Mouse (Mus musculus) cerebellum, postnatal 36 days (tissue): ENCODE data around the gene Arf3.
A peak's percentile ranks its signal among the peaks of the same experiment; 100 is the strongest.

Experiments
- DNase-seq, 2 experiments: peaks; one replicate each; pipeline ENCODE4 v3.0.0; 2021 to 2022; ENCODE audit warnings: mixed read lengths in 2 of 2

Gene Arf3

DNA sequence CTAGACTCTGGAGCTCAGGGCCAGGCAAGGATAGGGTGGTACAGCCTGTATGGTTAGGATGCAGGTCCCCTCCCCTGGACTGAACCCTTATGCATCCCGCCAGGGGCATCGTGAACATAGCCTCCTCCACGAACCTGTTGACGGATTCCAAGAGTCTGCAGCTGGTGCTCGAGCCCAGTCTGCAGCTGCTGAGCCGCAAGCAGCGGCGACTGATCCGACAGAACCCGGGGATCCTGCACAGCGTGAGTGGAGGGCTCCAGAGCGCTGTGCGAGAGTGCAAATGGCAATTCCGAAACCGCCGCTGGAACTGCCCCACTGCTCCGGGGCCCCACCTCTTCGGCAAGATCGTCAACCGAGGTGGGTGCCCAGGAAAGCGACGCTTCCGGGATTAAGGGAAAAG, 27.7 kb upstream of the Arf3 start:
- DNase-seq: no peak

DNA sequence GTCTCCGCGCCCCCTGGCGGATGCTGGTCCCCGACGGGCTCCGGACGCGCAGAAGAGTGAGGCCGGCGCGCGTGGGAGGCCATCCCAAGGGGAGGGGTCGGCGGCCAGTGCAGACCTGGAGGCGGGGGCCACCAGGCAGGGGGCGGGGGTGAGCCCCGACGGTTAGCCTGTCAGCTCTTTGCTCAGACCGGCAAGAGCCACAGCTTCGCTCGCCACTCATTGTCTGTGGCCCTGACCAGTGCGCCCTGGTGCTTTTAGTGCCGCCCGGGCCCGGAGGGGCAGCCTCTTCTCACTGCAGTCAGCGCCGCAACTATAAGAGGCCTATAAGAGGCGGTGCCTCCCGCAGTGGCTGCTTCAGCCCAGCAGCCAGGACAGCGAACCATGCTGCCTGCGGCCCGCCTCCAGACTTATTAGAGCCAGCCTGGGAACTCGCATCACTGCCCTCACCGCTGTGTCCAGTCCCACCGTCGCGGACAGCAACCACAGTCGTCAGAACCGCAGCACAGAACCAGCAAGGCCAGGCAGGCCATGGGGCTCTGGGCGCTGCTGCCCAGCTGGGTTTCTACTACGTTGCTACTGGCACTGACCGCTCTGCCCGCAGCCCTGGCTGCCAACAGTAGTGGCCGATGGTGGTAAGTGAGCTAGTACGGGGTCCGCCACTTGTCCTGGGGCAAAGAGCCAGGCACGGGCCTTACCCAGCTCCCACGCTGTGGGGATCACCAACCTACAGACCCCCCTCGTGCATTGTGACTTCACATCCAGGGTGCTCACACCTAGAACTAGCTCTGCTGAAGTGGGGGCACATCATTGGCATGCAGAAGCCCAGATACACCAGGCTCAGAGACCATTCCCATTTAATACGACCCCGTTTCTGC, 26.9 kb upstream of the Arf3 start, which contains the start of gene Wnt1:
TSS of gene Wnt1 (plus strand) at position 197 of the 875 bp plus-strand sequence.
- DNase-seq: peak in 1 of 2 experiments; percentile 30

DNA sequence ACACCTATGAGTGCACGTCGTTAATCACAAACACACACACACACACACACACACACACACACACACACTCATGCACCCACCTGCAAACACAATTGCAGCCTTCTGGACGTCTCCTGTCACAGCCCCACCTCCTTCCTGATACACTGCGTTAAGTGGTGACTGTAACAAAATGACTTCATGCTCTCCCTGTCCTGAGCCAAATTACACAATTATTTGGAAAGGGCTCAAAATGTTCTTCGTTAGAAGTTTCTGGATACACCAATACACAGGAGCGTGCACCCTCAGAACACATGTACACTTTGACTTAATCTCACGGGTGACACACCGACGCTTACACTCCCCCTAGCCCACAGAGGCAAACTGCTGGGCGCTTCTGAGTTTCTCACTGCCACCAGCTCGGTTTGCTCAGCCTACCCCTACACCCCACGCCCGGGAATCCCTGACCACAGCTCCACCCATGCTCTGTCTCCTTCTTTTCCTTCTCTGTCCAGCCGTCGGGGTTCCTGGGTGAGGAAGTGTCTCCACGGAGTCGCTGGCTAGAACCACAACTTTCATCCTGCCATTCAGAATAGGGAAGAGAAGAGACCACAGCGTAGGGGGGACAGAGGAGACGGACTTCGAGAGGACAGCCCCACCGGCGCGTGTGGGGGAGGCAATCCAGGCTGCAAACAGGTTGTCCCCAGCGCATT, 26.1 kb upstream of the Arf3 start:
- DNase-seq: no peak

DNA sequence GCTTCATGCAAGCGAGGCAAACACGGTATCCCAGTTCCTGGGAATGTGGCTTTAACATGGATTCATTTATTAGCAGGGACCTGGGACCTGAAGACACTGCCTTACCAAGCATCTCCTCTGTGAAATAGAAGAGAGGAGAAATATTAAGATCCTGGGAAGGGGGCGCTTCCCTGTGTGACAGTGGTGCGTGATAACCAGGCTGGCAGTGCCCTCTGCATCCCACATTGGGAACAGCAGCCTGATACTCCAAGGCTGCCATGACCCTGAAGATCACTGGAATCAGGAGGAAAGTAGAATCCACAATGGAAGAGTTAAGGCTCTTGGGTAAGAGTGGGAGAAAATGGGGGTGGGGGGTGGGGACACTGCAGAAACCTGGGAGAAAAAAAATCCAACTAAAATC, 24.9 kb upstream of the Arf3 start:
- no peak for DNase-seq

DNA sequence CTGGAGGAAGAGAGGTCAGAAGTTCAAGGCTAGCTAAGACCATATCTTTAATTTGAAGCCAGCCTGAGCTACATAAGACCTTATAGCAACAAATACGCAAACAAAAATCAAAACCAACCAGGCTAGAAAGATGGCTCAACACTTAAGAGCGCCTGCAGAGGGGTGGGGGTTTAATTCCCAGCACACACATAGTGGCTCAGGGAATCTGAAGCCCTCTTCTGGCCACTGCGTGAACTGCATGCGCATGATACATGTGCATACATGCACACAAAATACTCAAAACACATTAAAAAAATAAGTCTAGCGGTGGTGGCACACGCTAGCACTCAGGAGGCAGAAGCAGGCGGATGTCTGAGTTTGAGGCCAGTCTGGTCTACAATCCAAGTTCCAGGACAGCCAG, 22.7 kb upstream of the Arf3 start:
- DNase-seq: no peak

DNA sequence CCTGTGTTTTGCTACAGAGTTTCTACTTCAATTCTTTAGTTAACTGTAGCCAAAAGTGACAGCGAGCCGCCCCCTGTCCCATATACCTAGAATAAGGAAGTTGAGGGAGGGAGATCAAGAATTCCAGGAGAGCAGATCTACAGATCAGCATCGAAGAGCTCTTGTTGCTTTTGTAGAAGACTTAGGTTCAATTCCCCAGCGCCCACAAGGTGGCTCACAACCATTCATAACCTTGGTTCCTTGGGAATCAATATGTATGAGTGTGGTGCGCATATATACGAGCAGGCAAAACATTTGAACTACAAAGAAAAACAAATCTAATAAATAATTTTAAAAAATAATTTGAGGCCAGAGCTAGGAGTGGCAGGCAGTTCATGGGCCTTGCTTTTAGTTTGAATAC, 18.2 kb upstream of the Arf3 start:
- no peak for DNase-seq

DNA sequence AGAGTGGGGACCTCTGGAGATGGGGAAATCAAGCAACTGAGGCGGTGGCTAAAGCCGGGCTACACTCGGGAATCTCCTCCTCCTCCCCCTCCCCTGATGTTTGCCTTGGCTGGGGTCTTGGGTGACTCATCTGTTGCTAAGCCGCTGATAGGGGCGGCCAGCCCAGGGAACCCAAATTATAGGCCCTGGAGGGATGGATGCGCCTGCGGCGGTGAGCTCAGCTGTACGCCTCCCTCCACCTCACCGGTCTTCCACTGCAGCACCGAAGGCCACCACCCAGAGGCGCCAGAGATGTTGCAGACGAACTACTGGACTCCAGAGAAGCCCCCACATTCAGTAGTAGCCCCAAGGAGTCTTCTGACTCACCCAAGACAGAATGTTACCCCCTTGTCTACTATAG, 17.6 kb upstream of the Arf3 start:
- no peak for DNase-seq

DNA sequence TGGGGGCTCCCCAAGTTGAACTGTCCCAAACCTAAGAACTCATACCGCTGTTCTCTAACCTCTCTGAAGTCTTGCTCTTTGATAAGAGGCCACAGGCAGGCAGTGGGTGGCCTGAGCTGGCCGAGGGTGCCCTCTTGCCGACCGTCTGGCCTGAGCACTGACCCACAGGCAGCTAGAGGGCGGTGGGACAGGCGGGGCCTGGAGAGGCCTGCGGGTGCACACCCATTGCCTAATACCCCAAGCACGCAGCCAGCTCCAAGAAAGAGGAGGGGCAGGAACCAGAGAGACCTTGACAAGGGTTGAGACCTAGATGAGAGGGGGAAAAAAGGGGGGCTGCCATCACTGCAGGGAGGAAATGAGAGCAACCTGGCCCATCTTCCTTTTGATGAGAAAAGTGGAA, 17.1 kb upstream of the Arf3 start:
- no peak for DNase-seq

DNA sequence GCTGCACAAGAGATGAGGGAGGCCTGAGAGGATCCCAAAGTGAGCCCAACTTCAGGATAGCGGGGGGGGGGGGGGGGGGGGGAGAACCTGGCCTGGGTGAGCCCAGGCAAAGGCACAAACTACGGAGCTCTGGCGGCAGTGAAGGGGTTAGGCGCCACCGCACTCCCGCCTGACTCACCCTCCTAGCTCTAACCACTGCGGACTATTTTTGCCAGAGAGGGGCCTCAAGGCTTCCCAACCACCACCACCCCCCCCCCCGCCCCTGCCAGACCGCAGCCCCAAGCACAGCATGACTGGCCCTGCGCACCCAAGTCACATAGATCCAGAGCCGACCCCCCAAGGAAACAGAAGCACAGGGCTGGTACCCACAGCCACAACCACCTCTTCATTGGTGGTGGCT, 15.8 kb upstream of the Arf3 start:
- no peak for DNase-seq

DNA sequence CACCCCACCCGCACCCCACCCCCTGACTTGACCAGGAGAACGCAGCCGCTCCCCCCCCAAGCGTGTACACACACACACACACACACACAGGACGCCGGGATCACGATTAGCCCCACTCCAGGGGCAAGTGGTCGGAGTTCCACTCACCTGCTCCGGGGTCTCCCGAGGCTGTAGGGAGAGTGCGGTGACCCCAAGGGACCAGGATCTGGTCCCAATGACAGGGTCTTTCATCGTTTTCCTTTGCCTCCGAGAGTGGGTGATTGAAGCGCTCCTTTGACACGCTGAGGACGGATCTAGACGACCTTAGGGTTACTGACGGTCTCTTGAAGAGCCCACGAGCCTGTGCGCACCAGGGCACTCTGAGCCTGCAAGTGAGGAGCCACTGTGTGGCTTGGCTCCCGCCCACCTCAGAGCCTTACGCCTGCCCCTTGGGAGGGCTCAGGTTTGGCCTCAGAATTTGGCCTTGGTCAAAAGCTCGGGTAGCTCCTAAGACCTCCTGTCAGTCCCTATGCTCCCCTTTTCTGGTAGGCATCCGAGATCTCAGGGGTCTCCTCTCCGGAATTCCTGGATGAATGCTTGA, 15.3 kb upstream of the Arf3 start:
- DNase-seq: no peak

DNA sequence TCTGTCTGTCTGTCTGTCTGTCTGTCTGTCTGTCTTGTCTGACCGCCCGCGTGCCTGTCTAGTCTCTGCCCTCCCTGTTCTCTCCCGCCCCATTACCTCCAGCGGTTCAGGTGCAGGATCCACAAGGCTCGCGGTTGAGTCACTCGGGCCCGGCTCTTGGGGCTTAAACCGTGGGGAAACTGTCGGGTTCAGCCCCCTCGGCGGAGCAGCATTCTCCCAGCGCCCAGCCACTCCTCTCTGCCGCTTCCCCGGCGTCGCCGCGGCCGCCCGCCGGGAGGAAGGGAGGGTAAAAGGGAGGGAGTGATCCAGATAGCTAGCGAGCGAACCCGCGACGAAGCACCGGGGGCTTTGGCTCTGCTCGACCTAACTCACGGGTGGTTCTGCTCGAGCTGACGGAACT, 14.7 kb upstream of the Arf3 start, which contains the start of gene Wnt10b:
TSS of gene Wnt10b (minus strand) at position 389 of the 400 bp plus-strand sequence.
- DNase-seq: no peak

DNA sequence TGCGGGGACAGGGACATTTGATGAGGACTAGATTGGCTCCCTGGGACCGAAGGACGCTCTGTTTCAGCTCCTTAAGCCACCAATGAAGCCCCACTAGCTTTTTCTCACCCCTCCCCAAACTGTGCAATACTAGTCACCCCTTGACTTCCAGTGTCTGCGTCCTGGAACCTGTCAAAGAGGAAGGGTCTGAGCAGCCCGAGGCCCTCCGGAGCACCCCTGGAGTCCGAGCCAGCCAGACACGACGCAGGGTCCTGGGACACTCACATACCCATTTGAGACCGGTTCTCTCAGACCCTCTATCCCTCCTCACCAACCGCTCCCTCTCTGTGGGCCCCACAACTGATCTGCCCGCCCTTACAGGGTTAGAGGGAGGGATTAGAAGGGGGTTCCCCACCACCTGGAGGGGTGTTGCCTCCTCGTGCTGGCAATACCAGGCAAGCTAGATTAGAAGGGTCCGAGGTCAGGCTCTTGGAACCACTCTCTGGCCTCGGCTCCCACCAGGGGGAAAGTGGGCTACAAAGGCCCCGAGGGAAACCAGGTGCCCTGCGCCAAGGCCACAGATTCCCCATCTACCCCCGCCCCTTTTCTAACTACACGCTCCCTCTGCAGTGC, 14.1 kb upstream of the Arf3 start:
- DNase-seq: no peak

DNA sequence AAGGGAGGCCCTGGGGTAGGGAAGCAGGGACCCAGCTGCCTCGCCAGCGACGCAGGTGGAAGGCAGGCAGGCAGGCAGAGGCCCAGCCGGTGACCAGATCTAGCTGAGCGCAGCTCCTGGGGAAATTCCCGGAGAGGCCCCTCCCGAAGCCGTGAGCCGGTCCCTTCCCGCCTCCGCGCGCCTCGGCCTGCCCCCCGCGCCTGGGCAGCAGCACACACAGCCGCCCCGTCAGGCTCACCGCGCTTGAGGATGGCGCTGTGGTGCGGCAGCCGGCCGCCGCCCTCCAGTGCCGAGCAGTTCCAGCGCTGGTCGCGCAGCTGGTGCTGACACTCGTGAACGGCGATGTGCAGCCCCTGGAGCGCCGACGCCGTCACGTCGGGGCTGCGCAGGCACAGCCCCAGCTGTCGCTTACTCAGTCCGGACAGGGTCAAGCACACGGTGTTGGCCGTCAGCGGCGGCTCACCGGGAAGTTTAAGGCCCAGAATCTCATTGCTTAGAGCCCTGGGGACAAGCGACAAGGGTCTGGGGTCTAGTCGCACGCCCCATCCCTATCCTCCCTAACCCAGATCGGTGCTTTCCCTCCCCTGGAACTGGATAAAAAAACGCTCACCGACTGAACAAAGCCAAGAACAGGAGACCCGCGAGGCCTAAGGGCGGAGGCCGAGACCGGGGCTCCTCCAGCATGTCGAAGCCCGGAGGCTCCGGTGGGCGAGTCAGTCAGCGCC, 13.4 kb upstream of the Arf3 start:
- DNase-seq: no peak

DNA sequence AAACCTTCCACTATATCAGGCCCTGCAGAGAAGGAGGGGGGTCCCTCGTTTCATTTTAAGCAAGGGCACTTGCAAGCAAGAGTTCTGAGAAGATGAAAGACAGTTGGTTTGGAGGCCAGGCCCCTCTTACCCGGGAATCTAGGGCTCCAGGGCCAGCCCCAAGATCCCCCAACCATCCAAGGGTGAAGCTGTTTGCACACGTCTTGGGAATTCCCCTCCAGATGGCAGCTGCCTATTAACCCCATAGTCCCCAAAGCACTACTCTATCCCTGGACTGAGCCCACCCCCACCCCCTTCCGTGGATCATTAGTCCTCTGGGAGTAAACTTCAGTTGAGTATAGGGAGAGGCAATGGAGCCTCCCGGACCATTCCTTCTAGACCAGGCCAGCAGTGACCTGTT, 12.5 kb upstream of the Arf3 start:
- DNase-seq: no peak

DNA sequence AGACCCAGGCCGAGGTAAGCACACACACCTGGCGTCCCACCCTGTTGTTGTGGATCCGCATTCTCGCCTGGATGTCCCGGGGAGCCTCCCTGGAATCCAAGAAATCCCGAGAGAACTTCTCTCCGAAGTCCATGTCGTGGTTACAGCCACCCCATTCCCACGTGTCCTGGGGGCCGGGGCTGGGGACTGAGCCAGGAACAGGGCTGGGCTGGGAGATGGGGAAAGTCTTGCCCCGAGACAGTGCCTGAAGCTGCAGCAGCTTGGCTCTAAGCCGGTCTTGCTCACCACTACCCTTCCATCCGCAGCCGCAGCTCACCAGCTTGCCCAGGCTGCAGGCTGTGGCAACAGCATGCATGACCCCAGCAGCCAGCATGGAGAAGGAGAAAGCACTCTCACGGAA, 11.1 kb upstream of the Arf3 start:
- no peak for DNase-seq

DNA sequence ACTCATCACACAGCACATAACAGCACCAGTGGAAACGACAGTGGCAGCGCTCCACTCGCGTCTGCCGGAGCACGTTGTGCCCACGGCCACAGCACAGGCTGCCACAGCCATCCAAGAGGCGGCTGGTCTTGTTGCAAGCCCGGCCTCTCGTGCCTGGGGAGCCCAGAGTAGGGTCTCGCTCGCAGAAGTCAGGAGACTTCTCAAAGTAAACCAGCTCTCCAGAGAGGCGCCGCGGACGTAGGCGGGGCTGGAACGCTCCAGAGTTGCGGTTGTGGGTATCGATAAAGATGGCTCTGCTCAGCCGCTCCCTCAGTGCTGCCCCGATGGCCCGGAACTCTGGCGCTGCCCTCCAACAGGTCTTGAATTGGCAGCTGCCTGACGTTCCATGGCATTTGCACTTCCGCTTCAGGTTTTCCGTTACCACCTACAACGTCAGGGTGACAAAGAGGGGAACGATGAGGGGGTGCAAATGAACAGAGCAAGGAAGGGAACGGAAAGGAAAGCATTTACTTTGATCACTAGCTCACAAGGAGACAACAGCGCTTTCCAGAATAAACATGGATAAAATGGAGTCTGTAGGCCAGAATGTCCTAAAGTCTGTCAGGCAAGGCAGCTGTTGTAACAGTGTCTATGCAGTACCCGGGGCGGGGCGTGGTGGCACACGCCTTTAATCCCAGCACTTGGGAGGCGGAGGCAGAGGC, 9.6 kb upstream of the Arf3 start:
- DNase-seq: no peak

DNA sequence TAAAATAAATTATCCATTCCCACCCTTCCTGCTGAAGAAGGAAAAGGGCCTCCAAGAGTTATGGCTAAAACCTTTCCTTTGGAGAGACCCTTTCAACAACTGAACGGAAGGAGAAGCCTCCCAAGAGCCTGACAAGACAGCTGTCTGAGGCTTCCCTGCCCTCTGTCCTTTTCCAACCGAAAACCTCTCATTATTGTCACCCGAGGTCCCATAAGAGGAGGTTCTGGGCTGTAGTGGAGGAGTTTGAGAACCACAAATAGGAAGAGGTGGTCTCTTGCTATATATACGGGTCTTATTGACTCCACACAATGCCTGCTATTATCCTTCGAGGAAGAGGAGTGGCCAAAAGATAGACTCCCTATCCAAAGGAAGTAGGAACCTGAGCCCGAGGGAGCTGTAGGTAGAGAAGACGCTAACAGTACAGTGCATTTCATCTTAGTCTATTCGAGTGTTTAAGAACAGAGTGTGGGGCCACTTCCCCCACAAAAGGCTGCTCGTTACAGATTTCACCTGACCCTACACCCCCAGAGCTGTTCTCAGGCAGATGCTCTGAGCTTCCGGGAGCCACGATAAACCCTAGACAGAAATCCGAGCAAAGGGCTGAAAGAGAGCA, 8.9 kb upstream of the Arf3 start:
- DNase-seq: no peak

DNA sequence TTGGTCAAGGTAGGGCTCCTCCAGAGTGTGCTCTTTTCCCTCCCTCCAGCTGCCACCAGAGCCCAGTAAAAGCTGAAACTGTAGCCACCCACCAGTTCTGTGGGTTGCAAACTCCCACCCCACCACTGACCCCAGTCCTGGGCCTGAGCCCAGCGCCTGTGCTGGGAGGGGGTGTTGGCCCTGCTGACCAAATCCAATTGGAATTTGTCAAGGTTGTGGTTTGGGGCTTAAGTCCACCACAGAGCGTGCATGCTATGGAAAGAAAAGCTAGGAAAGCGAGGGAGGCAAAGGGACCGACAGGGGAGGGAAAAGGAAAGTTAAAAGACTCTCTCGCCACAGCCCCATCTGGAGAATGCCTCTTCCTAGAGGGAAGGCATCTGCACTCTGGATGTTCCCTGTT, 5.2 kb upstream of the Arf3 start:
- DNase-seq: no peak

DNA sequence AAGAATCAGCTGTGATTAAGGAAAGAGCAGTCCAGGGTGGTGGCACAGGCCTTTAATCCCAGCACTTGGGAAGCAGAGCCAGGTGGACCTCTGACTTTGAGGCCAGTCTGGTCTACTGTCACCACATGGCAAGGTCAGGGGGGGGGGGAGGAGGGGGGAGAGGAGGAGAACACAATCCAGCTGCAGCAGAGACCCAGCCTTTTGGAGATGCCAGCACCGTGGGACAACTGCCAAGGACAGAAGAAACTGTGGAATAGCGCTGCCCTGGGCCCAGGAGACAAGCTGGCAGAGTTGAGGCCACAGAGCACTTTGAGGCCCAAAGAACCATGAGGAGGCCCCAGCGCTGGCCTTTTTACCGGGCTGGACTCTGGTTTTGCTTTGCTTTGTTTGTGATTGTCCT, 2.9 kb upstream of the Arf3 start:
- no peak for DNase-seq

DNA sequence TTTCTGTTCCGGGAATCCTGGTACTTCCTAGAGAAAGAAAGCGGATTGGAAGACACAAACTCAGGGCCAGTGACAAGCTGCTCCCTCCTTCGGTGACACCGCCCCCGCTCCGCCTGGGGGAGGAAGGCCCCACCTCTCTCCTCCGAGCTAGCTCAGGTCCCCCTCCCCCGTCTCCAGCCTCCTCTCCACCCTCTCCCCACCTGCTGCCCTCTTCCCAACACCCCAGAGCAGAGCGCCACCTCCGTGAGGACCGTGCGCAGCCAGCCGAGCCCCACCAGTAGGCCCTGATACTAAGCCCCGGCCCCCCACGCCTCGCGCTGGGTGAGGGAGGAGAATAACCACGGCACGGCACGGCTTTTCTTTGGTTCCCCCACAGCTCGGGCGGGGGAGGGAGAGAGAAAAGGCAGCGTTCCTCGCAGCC, 803 bp downstream of the Arf3 start:
- peak; percentile 55 to 75 for DNase-seq

DNA sequence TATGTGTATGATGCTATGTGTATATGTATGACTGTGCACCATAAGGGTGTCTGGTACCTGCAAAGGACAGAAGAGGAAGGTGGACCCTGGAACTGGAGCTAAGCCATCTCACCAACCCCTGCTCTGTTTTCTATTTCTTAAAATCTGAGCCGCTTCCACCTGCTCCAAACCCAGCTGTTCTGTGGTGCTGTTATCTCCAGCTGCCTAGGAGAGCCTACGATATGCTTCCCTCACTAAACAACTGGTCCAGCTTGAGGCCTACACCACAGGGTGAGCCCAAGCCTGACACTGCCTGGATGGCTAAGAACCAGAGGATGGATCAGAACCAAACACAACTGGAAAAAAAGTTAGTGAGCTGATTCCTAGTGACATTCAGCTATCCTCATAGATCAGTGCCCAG, 8.9 kb downstream of the Arf3 start:
- DNase-seq: no peak

DNA sequence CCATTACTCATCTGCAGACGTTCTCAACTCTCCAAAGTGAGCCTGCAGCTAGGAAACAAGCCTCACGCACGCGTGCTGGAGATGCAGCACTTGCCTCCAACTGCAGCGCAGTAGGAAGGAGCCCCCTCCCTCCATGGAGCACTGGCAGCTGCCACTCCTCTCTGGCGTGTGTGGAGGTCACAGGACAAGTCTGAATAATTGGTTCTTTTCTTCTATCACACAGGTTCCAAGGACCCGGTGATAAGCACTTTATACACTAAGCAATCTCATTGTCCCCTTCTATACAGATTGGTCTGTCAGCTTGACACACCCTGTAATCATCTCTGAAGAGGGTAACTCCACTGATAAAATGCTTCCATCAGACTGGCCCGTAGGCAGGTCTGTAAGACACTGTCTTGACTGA, 10.0 kb downstream of the Arf3 start:
- no peak for DNase-seq
